Mouse (Mus musculus) limb, embryonic 12.5 days (tissue): ENCODE measurements at regions not wholly inside any gene's neighbourhood (a gene's known extent, or its start where the extent isn't known, plus 50 kb on each side); places are given as distances from the start of the nearest gene placed in this dataset.

Source experiments
- ATAC-seq: fragments of 200-750 bp; cut with Nextera tagmentation; 2 replicates; pipeline ENCODE4 v1.8.0; 2017; ENCODE audit warnings: low read depth, moderate TSS enrichment; ENCODE audit not compliant: insufficient number of reproducible peaks, insufficient read depth, low FRiP score, low TSS enrichment
- H3K27ac ChIP-seq: fragments of 300-500 bp; sonication (generic); 2 replicates; pipeline ENCODE4 v1.5.1; 2016; ENCODE audit warnings: mild to moderate bottlenecking, moderate library complexity
- H3K27me3 ChIP-seq: fragments of 300-500 bp; sonication (generic); 2 replicates; pipeline ENCODE4 v1.6.1; 2016; ENCODE audit warnings: mild to moderate bottlenecking, moderate library complexity
- H3K36me3 ChIP-seq: fragments of 300-500 bp; sonication (generic); 2 replicates; pipeline ENCODE4 v1.6.1; 2016; ENCODE audit warnings: mild to moderate bottlenecking, moderate library complexity
- H3K4me1 ChIP-seq: fragments of 300-500 bp; sonication (generic); replicated peaks from 2 replicates; pipeline ENCODE4 v1.6.1; 2016
- H3K4me2 ChIP-seq: fragments of 300-500 bp; sonication (generic); 2 replicates; pipeline ENCODE4 v1.6.1; 2016; ENCODE audit warnings: mild to moderate bottlenecking, moderate library complexity
- H3K4me3 ChIP-seq: fragments of 300-500 bp; sonication (generic); replicated peaks from 2 replicates; pipeline ENCODE4 v1.5.1; 2016; ENCODE audit warnings: mild to moderate bottlenecking
- H3K9ac ChIP-seq: fragments of 300-500 bp; sonication (generic); replicated peaks from 2 replicates; pipeline ENCODE4 v1.6.1; 2016; ENCODE audit warnings: mild to moderate bottlenecking, moderate library complexity
- H3K9me3 ChIP-seq: fragments of 300-500 bp; sonication (generic); 2 replicates; pipeline ENCODE4 v1.6.1; 2016; ENCODE audit warnings: mild to moderate bottlenecking, moderate library complexity
- WGBS: fragments of 180-500 bp; shearing (Covaris S2); methylation state at CpG from one replicate; pipeline ENCODE4 v1.1.7; 2016; 5-methylcytosine and 5-hydroxymethylcytosine counted together

DNA sequence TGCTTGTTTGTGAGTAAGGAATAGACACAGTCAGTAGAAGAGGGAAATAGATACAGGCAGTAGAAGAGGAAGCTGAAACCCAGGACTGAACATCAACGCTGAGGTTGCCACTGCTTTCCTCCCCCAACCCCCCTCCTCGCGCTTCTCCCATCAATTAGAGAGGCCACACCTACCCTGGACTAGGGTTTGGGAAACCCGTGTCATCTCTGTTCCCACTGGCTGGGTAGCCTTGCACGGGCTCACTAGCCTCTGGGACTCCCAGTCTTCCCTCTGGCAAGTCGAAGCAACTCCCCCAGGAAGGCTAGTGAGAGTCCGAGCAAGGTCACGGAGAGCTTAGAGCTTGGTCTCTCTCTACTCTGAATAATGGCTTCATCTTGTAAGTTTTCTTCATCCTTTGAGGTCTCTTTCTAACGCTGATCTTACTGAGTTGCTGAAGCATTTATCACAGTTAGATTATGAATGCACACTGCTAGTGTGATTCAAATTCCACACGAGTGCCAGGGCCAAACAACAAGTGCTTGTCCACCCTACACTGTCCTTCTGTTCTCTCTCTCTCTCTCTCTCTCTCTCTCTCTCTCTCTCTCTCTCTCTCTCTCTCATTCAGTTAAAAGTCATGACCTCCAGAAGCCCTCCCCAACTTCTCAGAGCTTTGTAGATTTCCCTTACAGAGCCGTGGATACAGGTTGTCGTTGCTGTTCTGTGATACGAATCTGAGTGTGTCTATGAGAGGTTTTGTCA lies 164.4 kb downstream of the Hunk start:
- Histone ChIP-seq H3K9me3 (peaks cover 12% of the 10 kb centered on the region; the same call in 1 of the 2 replicates), H3K4me3 (no peak overlapping the region), H3K27ac (no peak overlapping the region), H3K36me3 (no peaks in the 10 kb centered on the region), H3K9ac (no peak overlapping the region), H3K27me3 (0 out of 2 replicates have a peak, but pooled peaks cover 4% of the 10 kb centered on the region), H3K4me2 (no peak overlapping the region), H3K4me1 (peaks cover 9% of the 10 kb centered on the region)
- 67% methylated on average over 13 of the region's 13 CpGs for WGBS
- ATAC-seq = no peak
